Mouse (Mus musculus): ENCODE measurements at regions not wholly inside any gene's neighbourhood (a gene's known extent, or its start where the extent isn't known, plus 50 kb on each side); places are given as distances from the start of the nearest gene placed in this dataset.

GRCm38 (mm10) chr10:9164333-9164732, 278.5 kb upstream of the Sash1 start:
- peak; percentile 56 for DNase-seq

GRCm38 (mm10) chr10:9161597-9161996, 275.7 kb upstream of the Sash1 start:
- no peak for DNase-seq

DNA sequence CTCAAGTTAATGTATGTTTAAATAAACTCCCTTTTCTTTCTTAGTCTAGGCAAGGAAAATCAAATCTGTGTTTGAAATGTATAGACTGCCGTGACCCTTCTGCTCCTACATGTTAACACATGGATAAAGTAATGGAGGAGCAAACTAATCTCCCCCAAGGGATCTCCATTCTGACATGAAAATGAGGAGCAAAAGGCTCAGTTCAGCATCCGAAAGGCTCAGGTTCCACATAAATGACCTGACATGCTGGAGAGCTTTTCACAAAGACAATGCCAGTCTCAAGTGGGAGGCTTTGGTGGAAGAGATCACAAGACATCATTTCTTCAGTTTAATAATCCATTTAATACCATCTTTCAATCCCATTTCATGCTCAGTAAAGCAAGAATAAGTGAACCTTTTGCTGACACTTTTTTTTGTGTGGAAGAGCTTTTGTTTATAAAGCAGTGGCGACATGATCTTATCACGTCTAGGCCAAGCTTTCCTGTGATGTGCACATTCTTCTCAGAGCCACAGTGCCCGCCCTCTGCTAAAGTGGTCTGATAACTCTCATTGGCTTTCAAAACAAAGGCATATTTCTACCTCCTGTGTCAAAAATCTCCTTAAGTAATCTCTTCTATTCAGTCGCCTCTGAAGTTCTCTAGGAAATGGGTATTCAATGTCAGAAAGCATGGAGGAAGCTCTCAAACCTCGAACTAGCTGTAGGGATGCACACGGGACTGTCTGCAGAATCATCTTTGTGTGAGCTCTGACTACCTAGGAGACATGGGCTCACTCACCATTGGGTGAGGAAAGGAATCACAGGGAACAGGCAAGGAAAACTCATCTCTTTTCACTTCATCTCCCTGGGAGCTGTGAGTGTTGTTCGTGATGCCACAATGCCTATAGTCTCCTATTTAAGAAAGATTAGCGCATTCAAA, 271.7 kb upstream of the Sash1 start:
- peak; percentile 17 for DNase-seq

DNA sequence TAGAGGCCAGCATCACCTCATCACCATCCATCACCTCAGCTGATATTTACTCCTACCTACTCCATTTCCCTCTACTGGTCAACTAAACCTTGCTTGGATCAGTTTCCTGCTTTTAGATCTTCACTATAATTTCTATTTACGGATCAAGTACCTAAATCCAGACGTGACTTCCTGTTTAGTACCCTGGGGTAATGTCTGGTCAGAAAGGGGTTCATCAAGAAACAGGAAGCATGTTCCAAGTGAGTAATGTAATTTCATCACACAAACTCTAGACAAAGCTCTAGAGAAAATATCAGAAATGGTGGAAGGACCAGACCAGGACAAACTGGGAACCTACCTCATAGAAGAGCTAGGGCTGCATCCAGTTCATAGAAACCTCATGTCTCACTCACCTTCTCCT, 250.2 kb upstream of the Sash1 start:
- no peak for DNase-seq

DNA sequence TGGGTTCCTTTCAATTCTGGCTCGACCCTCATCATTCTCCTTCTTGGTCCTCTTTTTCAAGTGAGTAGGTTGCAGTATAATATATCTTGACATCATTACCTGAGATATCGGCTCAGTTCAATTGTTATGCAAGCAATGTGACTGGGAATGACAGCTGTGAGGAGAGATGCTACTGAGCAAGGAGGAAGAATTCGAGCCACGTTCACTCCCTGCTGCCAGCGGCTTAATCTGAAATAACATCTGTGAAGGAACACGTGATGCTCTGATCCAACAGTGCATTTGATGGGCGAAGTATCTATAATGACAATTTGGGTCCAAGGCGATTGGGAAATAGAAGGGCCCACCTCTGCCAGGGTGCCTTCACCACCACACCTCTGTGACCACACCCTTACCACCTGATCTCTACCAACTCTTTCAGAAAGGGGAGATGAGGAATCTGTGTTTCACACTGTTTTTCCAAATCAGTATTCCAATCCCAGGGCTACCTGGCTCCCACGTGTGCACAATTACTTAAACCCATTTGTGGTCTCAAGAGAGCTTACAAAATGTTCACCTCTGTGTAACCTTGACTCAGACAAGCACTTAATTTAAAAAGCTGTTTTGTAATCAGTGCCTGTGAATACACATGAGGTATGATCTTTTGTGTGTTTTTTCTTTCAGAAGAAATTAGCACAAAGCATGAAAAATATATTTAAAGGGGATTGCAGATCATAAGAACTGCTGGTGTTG, 248.6 kb upstream of the Sash1 start:
- peak; percentile 77 for DNase-seq

GRCm38 (mm10) chr10:9130061-9130460, 244.2 kb upstream of the Sash1 start:
- peak; percentile 9 for DNase-seq

- DNase-seq, result peak; percentile 27
Observed at GRCm38 (mm10) chr10:9119249-9119648, 233.4 kb upstream of the Sash1 start.

DNA sequence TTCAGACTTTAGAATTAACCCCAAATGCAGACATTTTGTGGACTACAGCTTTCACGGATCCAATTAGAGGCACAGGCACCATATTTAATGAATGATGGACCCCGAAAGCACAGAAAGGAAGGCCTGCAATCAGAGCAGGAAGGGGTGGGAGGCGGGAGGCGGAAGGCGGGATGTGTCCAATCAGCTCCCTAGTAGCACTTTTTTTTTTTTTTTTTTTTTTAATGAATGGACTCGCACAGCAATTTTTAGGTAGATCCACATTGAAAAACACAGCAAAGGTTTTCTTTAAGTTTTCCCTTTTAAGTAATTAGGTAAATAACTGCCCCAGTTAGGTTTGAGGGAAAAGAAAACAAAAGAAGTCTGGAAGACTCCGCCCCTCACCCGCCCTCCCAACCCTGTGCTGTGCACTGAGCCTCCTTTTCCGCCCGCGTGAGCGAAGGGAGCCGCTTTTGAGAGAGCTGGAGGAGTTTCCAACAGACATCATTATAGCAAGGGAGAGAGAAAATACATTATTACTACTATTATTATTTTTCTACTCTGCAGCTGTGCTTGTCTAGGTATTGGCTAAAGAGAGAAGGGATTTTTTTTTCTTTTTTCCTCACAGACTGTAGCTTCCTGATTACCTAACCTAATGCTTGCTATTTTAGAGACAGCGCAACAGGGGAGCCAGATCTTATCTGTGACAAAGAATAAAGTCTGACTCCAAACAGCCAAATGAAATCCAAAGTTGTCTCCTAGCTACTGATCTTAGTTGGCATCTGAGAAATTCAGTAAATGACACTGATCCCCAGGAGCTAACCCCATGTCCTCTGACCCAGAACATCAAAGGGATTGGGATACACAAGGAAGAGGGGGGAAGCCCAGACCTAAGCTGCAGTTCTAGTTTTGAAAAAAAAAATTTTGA, 232.0 kb upstream of the Sash1 start:
- peak; percentile 82 for DNase-seq

DNA sequence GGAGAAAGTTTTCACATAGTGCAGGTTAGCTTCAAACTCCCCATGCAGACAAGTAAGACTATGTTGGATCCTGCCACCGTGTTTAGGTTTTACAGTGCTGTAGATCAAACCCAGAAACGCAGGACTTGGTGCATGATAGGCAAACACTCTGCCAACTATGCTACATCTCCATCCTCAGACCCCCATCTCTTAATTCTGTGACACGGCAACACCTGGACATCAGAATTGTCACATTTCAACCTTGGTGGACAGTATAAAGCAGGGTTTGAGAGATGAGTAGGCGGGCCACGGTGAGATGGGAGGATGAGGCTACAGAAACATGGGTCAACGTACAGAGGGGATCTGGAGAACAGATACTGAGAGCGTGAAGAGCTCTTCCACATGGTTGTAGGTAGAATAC, 231.3 kb upstream of the Sash1 start:
- peak; percentile 51 for DNase-seq

DNA sequence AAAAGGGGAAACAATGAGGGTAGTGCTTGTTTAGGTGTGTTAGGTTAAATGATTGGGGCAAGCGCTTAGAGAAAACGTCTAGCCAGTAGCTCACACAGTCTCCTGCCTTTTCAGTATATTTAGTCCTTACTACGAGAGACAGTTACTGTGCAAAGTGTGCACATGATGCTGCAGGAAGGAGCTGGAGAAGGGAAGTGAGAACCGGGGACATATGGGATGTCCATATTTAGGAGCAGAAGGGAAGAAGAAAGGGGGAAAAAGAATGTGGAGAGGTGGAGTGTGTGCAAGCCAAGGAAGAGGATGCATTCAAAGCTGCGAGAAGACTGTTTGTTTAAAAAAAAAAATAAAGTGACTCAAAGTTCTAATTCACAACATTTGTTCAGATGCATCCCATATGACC, 227.8 kb upstream of the Sash1 start:
- DNase-seq, result peak; percentile 27

DNA sequence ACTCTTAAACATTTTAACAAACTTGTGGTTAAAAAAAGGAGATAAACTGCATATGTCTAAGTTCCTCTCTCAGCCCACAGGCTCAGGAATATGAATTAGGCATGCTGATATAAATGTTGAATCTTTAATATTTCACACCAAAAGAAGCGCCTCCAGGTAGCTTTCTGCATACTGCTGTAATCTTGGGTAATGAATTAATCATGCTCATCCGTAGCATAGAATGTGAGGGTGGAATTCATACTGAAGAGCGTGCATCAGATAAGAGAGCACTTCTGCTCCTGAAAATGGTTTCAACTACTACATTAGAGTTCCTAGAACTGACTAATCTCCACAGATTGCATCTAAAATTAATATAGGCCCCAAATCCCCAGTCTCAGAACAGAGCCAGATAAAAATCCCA, 225.2 kb upstream of the Sash1 start:
- peak; percentile 4 for DNase-seq

DNA sequence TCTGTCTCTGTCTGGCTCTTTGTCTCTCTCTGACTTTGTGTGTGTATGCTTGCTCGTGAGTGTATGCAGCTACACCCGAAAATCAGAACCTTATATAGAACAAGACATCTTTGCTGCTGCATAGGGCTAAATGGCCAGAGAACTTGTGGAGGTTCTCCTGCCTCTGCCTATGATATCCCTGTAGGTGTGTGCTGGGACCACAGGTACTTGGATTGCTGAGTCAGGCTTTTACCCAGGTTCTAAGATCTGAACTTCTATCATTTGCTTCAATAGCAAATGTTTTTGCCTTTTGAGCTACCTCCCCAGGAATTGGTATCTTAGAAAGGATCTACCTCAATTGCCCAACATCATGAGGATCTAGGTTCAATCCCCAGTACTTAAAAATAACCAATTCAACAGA, 210.3 kb upstream of the Sash1 start:
- peak; percentile 11 for DNase-seq

- no peak for DNase-seq
Observed at GRCm38 (mm10) chr10:9095163-9095562, 209.3 kb upstream of the Sash1 start.

GRCm38 (mm10) chr10:9092237-9092885, 206.5 kb upstream of the Sash1 start:
- peak; percentile 95 for DNase-seq

- DNase-seq, result peak; percentile 68
Observed at GRCm38 (mm10) chr10:9090961-9091360, 205.1 kb upstream of the Sash1 start.

DNA sequence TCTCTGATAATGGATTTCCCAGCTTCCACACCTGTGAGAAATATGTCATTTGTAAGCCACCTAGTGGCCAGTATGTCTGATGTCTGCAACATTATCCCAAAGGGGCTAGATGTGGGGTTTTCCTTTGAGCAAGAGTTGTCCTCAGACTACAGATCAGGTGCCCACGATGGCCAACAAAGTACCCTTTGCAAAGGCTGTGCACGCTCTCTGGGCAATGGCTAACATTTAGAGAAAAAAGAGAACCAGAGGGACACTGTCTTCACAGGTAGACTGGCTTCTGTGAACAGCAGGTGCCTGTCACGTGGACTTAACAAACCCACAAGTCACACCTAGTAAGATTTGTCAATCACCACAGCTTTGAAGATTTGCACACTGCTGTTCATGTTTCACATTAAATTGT, 202.0 kb upstream of the Sash1 start:
- DNase-seq, result peak; percentile 76

GRCm38 (mm10) chr10:9087171-9087570, 201.3 kb upstream of the Sash1 start:
- DNase-seq, result peak; percentile 81

- DNase-seq, result peak; percentile 64
Observed at GRCm38 (mm10) chr10:9086666-9087065, 200.8 kb upstream of the Sash1 start.

DNA sequence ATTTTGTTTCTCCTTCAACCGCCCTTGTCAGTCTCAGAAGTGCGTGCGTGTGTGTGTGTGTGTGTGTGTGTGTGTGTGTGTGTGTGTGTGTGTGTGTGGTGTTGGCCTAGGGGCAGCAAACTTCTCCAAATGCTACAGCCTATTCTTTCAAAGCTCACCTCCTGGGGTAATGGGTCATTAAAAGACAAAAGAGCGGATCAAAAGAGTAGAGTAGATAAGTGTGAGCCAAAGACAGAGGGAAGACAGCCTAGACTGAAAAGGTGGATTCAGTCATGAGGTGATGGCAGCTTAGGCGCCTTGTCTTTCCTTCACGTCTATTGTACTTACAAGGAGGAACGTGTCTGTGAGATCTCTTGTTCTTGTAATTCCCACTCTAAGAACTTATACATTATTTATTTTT, 199.6 kb upstream of the Sash1 start:
- peak; percentile 28 for DNase-seq

DNA sequence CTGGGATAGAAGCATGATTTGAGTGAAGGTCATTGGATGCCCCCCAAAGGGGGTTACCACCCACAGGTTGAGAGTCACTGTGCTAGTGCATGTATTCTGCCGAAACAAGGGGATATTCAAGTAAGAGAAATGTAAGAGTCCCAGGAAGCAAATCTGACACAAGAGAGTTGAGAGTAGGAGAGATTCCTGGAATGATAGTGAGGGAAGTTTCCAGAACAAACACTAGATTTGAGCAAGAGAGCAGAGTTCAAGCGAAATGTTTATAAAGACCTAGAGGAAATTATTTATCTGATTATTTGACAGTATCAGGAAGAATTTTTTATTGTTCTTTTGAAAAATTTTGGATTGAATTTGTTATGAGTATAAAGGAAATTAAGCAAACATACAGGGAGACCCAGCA, 189.0 kb upstream of the Sash1 start:
- no peak for DNase-seq

GRCm38 (mm10) chr10:9071630-9072029, 185.8 kb upstream of the Sash1 start:
- peak; percentile 23 for DNase-seq

DNA sequence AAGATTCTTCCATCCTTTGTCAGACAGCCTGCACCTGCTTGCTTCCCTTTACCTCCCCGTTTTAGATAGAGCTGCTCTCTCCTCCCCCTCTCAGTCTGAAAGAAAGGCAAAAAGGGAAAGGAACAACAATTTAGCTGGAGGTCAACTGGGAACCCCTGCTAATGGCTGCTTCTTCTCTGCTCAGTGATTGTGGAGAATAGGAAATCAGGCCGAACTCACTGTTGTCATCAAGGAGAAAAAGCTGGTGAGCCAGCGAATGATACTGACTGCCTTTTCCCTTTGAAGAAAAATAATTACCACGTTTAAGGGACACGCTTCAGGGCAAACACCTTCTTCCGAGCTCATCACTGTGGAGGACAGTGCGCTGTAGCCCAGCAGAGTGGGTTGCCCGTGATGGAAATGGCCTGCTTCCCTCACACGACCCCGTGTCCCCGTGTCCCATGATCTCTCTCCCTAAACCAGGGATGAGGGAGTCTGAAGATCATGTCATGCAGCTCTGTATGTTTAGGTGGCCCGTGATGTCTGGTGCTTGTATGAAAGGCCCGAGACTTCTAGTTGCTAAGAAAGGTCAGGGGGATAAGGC, 183.8 kb upstream of the Sash1 start:
- DNase-seq, result peak; percentile 82

Measured in heart, adult 11 months (tissue).